Mouse (Mus musculus): ENCODE data around the gene Fzr1. TPM values are rescaled to one million over a fixed set of nuclear protein-coding genes. Genes with fewer than 3 reads are reported as not detected.

Gene Fzr1
- total RNA-seq, 2 experiments from 2014 or later, result 30.5 to 32.7 TPM

GRCm38 (mm10) chr10:81388505-81389055 lies 10.3 kb upstream of the Fzr1 start, which contains the start of gene Gm48552:
Gene Gm48552, plus strand, starts transcription at chr10:81389005.
- intact Hi-C loops (cut with DNase I), result loop anchor here (1.0 to 10.0 kb wide), 2 partner anchors 62 to 156 kb away; partner anchors contain the start of gene Gna11

GRCm38 (mm10) chr10:81387716-81388115 lies 9.4 kb upstream of the Fzr1 start:
- intact Hi-C loops (cut with DNase I), result loop anchor here (10.0 kb wide), 1 partner anchor 157 kb away; the partner anchor contains the start of gene Gna11
- no peak for DNase-seq

More at GRCm38 (mm10) chr10:81388505-81389055, 10.3 kb upstream of the Fzr1 start, which contains the start of gene Gm48552:
- no peak for DNase-seq

- intact Hi-C loops (cut with DNase I), result loop anchor here (10.0 kb wide), 1 partner anchor 159 kb away; the partner anchor contains the start of gene Gna11
- DNase-seq, result no peak
Observed at GRCm38 (mm10) chr10:81385603-81386306, 7.4 kb upstream of the Fzr1 start.

GRCm38 (mm10) chr10:81384605-81384982 lies 6.3 kb upstream of the Fzr1 start:
- no peak for DNase-seq
- intact Hi-C loops (cut with DNase I), result loop anchor here (10.0 kb wide), 1 partner anchor 160 kb away; the partner anchor contains the start of gene Gna11

GRCm38 (mm10) chr10:81383802-81384604 lies 5.7 kb upstream of the Fzr1 start, which contains the start of the genes Dohh and Gm48551:
Gene Dohh, plus strand, starts transcription at chr10:81384428.
Gene Gm48551, plus strand, starts transcription at chr10:81384466.
- peak; percentile 99 to 100 for DNase-seq
- intact Hi-C loops (cut with DNase I), result loop anchor here (10.0 kb wide), 1 partner anchor 161 kb away; the partner anchor contains the start of gene Gna11

GRCm38 (mm10) chr10:81382039-81382438 lies 3.7 kb upstream of the Fzr1 start:
- DNase-seq, result no peak

GRCm38 (mm10) chr10:81379809-81380378 lies 1.6 kb upstream of the Fzr1 start:
- no peak for DNase-seq
- intact Hi-C loops (cut with DNase I), result loop anchor here (10.0 kb wide), 1 partner anchor 165 kb away; the partner anchor contains the start of gene Gna11

More at GRCm38 (mm10) chr10:81382039-81382438, 3.7 kb upstream of the Fzr1 start:
- intact Hi-C loops (cut with DNase I), result loop anchor here (10.0 kb wide), 1 partner anchor 163 kb away; the partner anchor contains the start of gene Gna11

- DNase-seq, result no peak
- intact Hi-C loops (cut with DNase I), result no loop called here
Observed at GRCm38 (mm10) chr10:81379183-81379553, 852 bp upstream of the Fzr1 start.

GRCm38 (mm10) chr10:81378553-81379182 lies 352 bp upstream of the Fzr1 start:
- intact Hi-C loops (cut with DNase I), result no loop called here
- peak; percentile 100 for DNase-seq

GRCm38 (mm10) chr10:81377362-81377664 lies 1.0 kb downstream of the Fzr1 start:
- no peak for DNase-seq
- intact Hi-C loops (cut with DNase I), result loop anchor here (2.0 kb wide), 1 partner anchor 19 kb away; no protein-coding TSS in a partner anchor

GRCm38 (mm10) chr10:81376561-81377361 lies 1.6 kb downstream of the Fzr1 start:
- intact Hi-C loops (cut with DNase I), result loop anchor here (2.0 kb wide), 1 partner anchor 18 kb away; no protein-coding TSS in a partner anchor
- DNase-seq, result no peak

GRCm38 (mm10) chr10:81375322-81375721 lies 3.0 kb downstream of the Fzr1 start:
- DNase-seq, result no peak
- intact Hi-C loops (cut with DNase I), result no loop called here

GRCm38 (mm10) chr10:81367207-81367495 lies 11.2 kb downstream of the Fzr1 start:
- no peak for DNase-seq
- intact Hi-C loops (cut with DNase I), result no loop called here

GRCm38 (mm10) chr10:81366477-81367206 lies 11.7 kb downstream of the Fzr1 start:
- no peak for DNase-seq
- intact Hi-C loops (cut with DNase I), result no loop called here

GRCm38 (mm10) chr10:81365672-81366476 lies 12.4 kb downstream of the Fzr1 start, which contains the start of gene 4930404N11Rik:
Gene 4930404N11Rik, minus strand, starts transcription at chr10:81365816.
- DNase-seq, result no peak
- intact Hi-C loops (cut with DNase I), result no loop called here

- DNase-seq, result no peak
- intact Hi-C loops (cut with DNase I), result no loop called here
Observed at GRCm38 (mm10) chr10:81365073-81365472, 13.2 kb downstream of the Fzr1 start.

- DNase-seq, result peak; percentile 58 to 61
- intact Hi-C loops (cut with DNase I), result no loop called here
Observed at GRCm38 (mm10) chr10:81364666-81365065, 13.7 kb downstream of the Fzr1 start.

All from heart, postnatal 14 days (tissue).